Mouse (Mus musculus) heart, embryonic 14.5 days (tissue): ENCODE measurements around the gene Fhdc1. TPM values are rescaled to one million over a fixed set of nuclear protein-coding genes. Genes with fewer than 3 reads are reported as not detected.

ENCODE experiments used
- ATAC-seq: fragments of 200-750 bp; cut with Nextera tagmentation; 2 replicates; pipeline ENCODE4 v1.8.0; 2017; ENCODE audit warnings: low read depth, moderate TSS enrichment; ENCODE audit not compliant: insufficient number of reproducible peaks, insufficient read depth, low FRiP score
- H3K27ac ChIP-seq, 2 experiments: fragments of 200-500 bp in 1 of 2; fragments of 300-500 bp in 1 of 2; sonication (generic) in 1 of 2; replicated peaks in 1 of 2; 2 replicates each; pipeline ENCODE4 v1.5.1; 2012 to 2014; ENCODE audit warnings: low read depth in 2 of 2, low read length in 2 of 2, control low read depth in 1 of 2, mild to moderate bottlenecking in 1 of 2, mixed read lengths in 1 of 2; ENCODE audit not compliant: control insufficient read depth in 1 of 2, insufficient read depth in 1 of 2
- H3K27me3 ChIP-seq: fragments of 300-500 bp; sonication (generic); 2 replicates; pipeline ENCODE4 v1.6.1; 2014; ENCODE audit warnings: mild to moderate bottlenecking, low read length, control low read depth; ENCODE audit not compliant: control insufficient read depth, insufficient read depth
- H3K36me3 ChIP-seq: fragments of 300-500 bp; sonication (generic); 2 replicates; pipeline ENCODE4 v1.6.1; 2014; ENCODE audit warnings: mild to moderate bottlenecking, control low read depth, low read length, mixed read lengths; ENCODE audit not compliant: control insufficient read depth, insufficient read depth
- H3K4me1 ChIP-seq, 2 experiments: fragments of 200-500 bp in 1 of 2; fragments of 300-500 bp in 1 of 2; sonication (generic) in 1 of 2; 2 replicates each; pipeline ENCODE4 v1.6.1; 2012 to 2014; ENCODE audit warnings: low read length in 2 of 2, control low read depth in 1 of 2, mixed read lengths in 1 of 2; ENCODE audit not compliant: control insufficient read depth in 2 of 2, insufficient read depth in 2 of 2
- H3K4me2 ChIP-seq: fragments of 300-500 bp; sonication (generic); 2 replicates; pipeline ENCODE4 v1.6.1; 2014; ENCODE audit warnings: mild to moderate bottlenecking, low read length
- H3K4me3 ChIP-seq, 2 experiments: fragments of 200-500 bp in 1 of 2; fragments of 300-500 bp in 1 of 2; sonication (generic) in 1 of 2; 2 replicates each; pipeline ENCODE4 v1.5.1; 2012 to 2014; ENCODE audit warnings: low read length in 2 of 2, mild to moderate bottlenecking in 2 of 2, control low read depth in 1 of 2, low read depth in 1 of 2, moderate library complexity in 1 of 2; ENCODE audit not compliant: control insufficient read depth in 1 of 2, insufficient read depth in 1 of 2
- H3K9ac ChIP-seq: fragments of 300-500 bp; sonication (generic); 2 replicates; pipeline ENCODE4 v1.6.1; 2014; ENCODE audit warnings: mild to moderate bottlenecking, low read length
- H3K9me3 ChIP-seq: fragments of 300-500 bp; sonication (generic); 2 replicates; pipeline ENCODE4 v1.6.1; 2016; ENCODE audit warnings: low read length, control low read depth; ENCODE audit not compliant: control insufficient read depth
- WGBS: fragments of 180-500 bp; shearing (Covaris S2); extraction: QIAGEN DNeasy Blood & Tissue Kit; methylation state at CpG from one replicate; pipeline ENCODE4 v1.1.7; 2014; 5-methylcytosine and 5-hydroxymethylcytosine counted together
- polyA plus RNA-seq: library from polyadenylated mRNA; unstranded; fragments of >200 nt; fragmentation: Nextera tagmentation; extraction: Ambion mirVana; gene quantifications from 2 replicates; pipeline ENCODE4 v1.2.1, GENCODE M21; 2014

Fhdc1 gene
- polyA plus RNA-seq, 1 experiment from 2014 or later: 0.68 TPM

DNA sequence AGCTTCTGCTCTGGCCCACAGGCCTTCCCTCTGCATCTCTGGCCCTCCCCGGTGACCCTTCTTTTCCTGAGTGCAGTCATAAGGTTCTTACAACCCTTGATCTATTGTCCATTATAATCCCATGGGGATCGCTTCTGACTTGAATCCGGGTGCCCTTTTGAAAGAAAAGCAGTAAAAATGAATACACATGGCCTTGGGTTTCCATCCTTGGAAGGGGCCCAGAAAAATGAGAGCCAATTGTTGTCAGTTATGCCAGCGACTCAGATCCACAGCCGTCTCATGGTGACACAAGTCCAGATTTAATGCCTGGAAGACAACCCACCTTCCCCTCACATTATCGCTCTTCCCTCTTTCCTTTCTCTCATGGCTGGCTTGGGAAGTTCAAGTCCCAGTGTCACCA lies 1.9 kb upstream of the Fhdc1 start:
- Histone ChIP-seq H3K27me3 (peaks cover 36% of the 10 kb centered on the region), H3K4me2 (no peak overlapping the region), H3K27ac (no peak overlapping the region), H3K9ac (no peak overlapping the region), H3K9me3 (no peaks in the 10 kb centered on the region), H3K4me3 (no peak overlapping the region), H3K4me1 (peaks cover 4 to 14% of the 10 kb centered on the region in 2 experiments; a peak in 3 of 4 replicates), H3K36me3 (no peaks in the 10 kb centered on the region)
- no peak for ATAC-seq
- 92% methylated on average over 6 of the region's 6 CpGs for WGBS

DNA sequence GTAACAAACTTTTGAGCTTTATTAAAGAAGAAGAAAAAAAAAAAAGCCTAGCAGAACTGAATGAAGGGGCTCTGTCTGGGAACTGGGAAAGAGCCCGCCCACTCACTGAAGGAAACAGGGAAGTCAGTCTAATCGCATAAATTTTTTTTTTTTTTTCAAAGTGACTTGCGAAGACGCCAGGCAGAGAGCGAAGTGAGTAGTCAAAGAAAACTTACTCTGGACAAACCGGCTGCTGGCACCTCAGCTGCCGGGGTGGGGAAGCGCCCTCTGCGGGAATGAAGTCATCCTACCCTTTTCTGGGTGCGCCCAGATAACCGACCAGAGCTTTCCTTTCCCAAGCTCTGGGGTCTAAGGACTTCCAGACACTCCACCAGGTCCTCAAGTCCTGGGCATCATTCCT lies 875 bp upstream of the Fhdc1 start:
- no peak for ATAC-seq
- H3K36me3 ChIP-seq: no peaks in the 10 kb centered on the region
- no peak overlapping the region for H3K27ac ChIP-seq
- 3% methylated on average over 11 of the region's 11 CpGs for WGBS
- H3K4me2 ChIP-seq: peak overlapping the region; percentile 100
- H3K4me1 ChIP-seq: peaks cover 4 to 14% of the 10 kb centered on the region in 2 experiments; a peak in 3 of 4 replicates
- H3K27me3 ChIP-seq: peaks cover 47% of the 10 kb centered on the region
- H3K9ac ChIP-seq: peak overlapping the region; percentile 71
- H3K4me3 ChIP-seq: peak overlapping the region; percentile 49 to 66
- H3K9me3 ChIP-seq: no peaks in the 10 kb centered on the region

DNA sequence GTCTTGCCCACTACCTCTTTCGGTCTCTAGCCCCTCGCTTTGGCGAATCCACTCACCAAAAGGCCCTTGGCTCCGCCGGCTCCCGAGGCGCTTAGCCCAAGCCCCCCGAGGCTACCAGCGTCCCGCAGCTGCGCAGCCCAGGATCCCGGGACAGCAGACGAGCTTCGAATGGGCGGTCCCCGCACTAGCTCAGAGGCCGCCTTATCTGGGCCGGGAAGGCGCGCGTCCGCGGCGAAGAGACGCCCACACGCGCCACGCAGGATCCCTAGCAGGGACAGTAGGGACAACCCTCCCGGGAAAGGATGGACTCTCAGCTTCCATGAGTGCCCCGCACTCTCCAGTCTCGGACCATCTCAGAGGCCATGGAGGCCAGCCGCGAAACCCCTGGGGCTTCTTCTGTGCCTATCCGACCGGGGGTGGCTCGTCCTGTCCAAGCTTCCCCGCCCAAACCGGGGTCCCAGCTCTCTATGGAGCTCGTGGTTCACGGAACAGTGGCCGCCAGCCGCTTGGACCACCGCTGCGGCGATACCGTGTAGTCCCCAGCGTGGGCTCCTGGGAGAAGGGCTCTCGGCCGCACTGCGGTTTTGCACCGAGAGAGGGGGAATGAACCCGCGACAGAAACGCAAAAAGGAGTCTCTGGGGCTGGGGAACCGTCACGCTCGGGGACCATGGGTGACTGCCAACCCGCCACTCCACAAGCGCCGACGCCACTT lies 780 bp downstream of the Fhdc1 start:
- Histone ChIP-seq H3K9me3 (no peaks in the 10 kb centered on the region), H3K4me1 (peaks cover 4 to 14% of the 10 kb centered on the region in 2 experiments; a peak in 3 of 4 replicates), H3K4me3 (peak overlapping the region; percentile 49 to 66), H3K27ac (no peak overlapping the region), H3K27me3 (peaks cover 61% of the 10 kb centered on the region), H3K9ac (peak overlapping the region; percentile 71), H3K4me2 (peak overlapping the region; percentile 100), H3K36me3 (no peaks in the 10 kb centered on the region)
- ATAC-seq: no peak
- under 1% methylated on average over 61 of the region's 61 CpGs for WGBS

DNA sequence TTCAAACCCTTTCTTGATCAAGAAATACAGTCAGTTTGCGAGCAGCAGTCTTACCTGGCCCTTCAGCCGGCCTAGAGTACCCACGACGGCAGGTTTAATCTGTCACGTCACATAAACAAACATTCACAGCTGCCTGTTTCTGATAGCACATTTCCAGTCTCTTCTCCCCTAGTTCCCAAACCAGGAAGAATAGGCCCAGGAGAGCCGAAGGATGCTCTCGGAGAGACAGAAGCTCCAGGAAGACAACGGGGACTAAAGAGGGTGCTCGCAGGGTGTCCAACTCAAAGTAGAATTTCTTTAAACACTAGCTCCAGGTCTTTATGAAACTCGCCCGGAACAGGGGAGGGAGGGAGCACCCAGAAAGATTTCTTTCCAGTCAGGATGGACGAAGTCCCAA lies 1.3 kb downstream of the Fhdc1 start:
- Histone ChIP-seq H3K27me3 (peaks cover 67% of the 10 kb centered on the region), H3K4me1 (peaks cover 4 to 19% of the 10 kb centered on the region in 2 experiments; a peak in 3 of 4 replicates), H3K36me3 (no peaks in the 10 kb centered on the region), H3K4me3 (peak overlapping the region; percentile 49 to 66), H3K4me2 (peak overlapping the region; percentile 100), H3K9me3 (no peaks in the 10 kb centered on the region), H3K27ac (no peak overlapping the region), H3K9ac (peak overlapping the region; percentile 71)
- 4% methylated on average over 12 of the region's 12 CpGs for WGBS
- ATAC-seq: no peak

DNA sequence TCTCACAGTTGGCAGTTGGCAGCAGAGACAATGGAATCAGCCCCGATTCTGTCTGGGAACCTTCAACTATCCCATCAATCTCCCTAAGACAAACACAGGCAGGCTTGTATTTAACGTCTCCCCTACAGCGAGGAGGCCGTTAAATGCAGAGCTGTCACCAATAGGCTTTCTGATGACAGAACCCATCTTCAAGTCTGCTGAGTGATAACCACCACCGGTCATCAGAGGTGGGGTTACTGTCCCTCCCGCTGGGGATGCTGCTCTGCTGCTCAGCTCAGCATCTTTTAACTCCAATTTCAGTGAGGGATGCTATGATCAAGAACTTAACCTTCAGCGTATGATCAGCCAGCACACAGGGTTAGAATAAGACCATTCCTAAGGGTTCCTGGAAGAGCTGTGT lies 2.0 kb downstream of the Fhdc1 start:
- H3K4me1 ChIP-seq: peaks cover 4 to 24% of the 10 kb centered on the region in 2 experiments; a peak in 3 of 4 replicates
- ATAC-seq: no peak
- H3K9me3 ChIP-seq: no peaks in the 10 kb centered on the region
- WGBS: 10% methylated on average over 7 of the region's 7 CpGs
- no peak overlapping the region for H3K27ac ChIP-seq
- no peak overlapping the region for H3K9ac ChIP-seq
- no peak overlapping the region for H3K4me3 ChIP-seq
- H3K4me2 ChIP-seq: no peak overlapping the region
- peaks cover 72% of the 10 kb centered on the region for H3K27me3 ChIP-seq
- H3K36me3 ChIP-seq: no peaks in the 10 kb centered on the region

DNA sequence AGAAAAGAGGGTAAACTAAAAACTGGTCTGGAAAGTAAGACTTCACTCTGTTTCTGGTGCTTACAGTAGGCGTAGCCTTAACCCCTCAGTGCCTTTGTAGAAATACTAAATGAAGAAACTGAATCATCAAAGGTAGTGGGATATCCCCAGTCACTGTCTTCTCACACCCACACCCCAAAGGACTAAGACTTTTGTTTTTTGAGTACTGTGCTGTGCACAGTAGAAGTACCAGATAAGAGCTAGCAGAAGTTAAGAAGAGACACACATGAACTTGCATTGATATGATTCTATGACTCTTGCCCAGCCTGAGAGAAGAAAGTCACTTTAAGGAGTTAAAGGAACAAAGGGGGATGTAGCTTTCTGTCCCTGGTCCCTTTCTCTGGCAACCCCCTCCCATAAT lies 2.7 kb downstream of the Fhdc1 start:
- no peak for ATAC-seq
- H3K9ac ChIP-seq: no peak overlapping the region
- H3K4me2 ChIP-seq: no peak overlapping the region
- peaks cover 6 to 31% of the 10 kb centered on the region in 2 experiments; a peak in 3 of 4 replicates for H3K4me1 ChIP-seq
- 82% methylated on average over 1 of the region's 1 CpGs for WGBS
- H3K4me3 ChIP-seq: no peak overlapping the region
- H3K36me3 ChIP-seq: no peaks in the 10 kb centered on the region
- no peak overlapping the region for H3K27ac ChIP-seq
- H3K27me3 ChIP-seq: peaks cover 72% of the 10 kb centered on the region
- no peaks in the 10 kb centered on the region for H3K9me3 ChIP-seq

DNA sequence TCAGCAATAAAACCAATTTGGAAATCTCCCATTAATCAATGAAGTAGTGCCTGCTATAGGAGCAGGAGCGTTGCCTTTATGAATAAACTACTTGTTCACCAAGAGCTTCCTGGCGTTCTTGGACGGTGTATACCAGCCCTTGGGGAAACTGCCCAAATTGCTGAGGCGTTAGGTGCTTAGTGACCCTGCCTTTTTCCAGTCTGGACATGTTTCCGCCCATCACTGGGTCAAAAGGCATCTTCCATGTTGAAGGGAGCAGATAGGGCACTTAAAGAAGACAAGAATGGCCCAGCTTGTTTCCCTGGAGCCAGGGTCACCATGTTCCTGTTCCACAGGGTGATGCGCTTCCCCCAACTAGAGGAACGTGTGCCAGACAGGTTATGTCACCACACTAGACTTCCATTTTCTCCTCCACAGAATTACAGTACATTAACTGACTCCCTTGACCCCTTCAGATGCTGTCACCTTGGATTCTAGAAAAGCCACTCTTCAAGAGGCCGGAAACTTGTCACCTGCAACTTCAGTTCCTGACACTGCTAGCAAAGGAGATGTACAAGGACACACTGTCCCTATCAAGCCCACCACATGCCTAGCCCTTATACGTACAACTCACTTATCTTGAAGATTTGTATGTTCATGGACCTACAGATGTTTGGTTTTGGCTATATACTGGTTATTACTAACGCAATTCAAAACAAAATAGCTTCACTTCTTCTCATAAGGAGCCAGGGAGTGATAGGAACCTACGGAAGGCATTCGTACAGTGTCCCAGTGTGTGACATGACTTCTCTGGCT lies 5.1 kb downstream of the Fhdc1 start:
- H3K27me3 ChIP-seq: peaks cover 66% of the 10 kb centered on the region
- no peak overlapping the region for H3K4me2 ChIP-seq

More for the DNA sequence above, 5.1 kb downstream of the Fhdc1 start:
- Histone ChIP-seq H3K9me3 (no peaks in the 10 kb centered on the region), H3K9ac (no peak overlapping the region), H3K4me3 (no peak overlapping the region), H3K27ac (no peak overlapping the region), H3K4me1 (peaks cover 9 to 39% of the 10 kb centered on the region in 2 experiments), H3K36me3 (no peaks in the 10 kb centered on the region)
- no peak for ATAC-seq
- 83% methylated on average over 12 of the region's 12 CpGs for WGBS
